Mouse (Mus musculus): ENCODE results near the gene Rpn1.

Rpn1 gene

DNA sequence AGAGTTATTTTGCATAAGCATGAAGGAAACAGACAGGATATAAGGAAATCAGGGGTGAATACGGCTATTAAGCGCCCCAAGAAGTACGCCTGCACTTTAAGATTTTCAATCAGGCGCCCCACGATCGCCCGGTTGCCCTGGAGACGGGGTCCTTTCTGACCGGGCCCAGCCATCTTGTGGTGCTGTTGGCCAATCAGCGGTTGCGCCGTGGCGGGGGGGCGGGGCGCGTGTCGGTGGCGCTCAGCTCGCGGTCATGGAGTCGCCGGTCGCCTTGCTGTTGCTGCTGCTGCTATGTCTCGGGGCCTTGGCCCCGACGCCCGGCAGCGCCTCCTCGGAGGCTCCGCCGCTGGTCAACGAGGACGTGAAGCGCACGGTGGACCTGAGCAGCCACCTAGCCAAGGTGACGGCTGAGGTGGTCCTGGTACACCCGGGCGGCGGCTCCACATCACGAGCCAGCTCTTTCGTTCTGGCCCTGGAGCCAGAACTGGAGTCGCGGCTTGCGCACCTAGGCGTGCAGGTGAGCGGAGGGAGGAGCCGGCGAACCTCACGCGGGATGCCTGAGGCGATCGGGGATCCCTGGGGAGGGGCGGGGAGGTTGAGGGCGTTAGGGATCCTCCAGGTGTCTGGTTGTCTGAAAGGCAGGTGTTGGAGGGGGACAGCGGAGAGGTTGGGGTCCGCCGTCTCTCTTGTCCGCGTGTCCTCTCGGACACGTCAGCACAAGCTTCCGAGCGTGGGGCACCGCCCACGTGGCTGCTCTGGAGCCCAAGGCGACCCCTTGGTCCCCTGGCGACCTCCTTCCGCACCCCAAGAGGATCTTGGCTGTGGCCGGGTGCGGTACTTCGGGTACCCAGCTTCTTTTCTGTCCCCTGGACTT, at the start of gene Rpn1:
Gene Rpn1, plus strand, starts transcription at position 205 of the 874 bp plus-strand sequence.
- DNase-seq = peak; percentile 99

GRCm38 (mm10) chr6:88037471-88038045, 46.7 kb upstream of the Rpn1 start:
- no peak for DNase-seq

DNA sequence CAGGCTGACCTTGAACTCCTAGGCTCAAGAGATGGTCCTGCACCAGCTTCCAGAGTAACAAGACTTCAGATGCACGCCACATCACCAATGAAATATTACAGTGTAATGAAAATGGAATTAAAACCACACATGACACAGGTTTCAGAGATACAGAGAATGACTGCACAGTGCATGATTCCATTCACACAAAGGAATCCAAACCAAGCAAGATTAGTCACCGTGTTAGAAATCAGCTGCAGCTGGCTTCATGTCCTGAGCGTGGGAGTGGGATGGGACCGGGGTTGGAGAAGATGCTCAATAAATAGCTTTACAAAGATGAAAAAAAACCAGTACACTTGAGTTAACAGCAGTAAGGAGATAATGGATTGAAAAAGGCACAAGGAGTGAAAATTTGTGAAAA, 44.9 kb upstream of the Rpn1 start:
- DNase-seq = no peak

DNA sequence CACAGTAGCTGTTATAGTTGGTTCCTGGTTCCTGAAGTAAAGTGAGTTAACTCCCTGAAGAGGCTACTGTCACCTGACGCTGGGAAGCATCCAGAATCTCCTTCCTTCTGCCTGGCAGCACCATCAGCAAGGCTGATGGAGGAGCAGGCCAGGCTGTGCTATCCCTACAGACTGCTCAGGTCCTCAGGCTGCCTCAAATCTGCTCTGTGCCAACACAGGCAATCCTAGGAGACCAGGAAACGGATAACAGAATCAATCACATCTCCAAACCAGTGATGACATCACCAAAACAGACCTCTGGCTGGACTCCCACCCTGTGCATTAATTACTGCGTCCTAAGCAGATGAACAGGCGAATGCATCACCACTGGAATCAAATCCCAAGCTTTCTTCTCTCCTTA, 43.1 kb upstream of the Rpn1 start:
- no peak for DNase-seq

GRCm38 (mm10) chr6:88042336-88042735, 41.9 kb upstream of the Rpn1 start:
- DNase-seq = no peak

GRCm38 (mm10) chr6:88044234-88044576, 40.1 kb upstream of the Rpn1 start:
- no peak for DNase-seq

DNA sequence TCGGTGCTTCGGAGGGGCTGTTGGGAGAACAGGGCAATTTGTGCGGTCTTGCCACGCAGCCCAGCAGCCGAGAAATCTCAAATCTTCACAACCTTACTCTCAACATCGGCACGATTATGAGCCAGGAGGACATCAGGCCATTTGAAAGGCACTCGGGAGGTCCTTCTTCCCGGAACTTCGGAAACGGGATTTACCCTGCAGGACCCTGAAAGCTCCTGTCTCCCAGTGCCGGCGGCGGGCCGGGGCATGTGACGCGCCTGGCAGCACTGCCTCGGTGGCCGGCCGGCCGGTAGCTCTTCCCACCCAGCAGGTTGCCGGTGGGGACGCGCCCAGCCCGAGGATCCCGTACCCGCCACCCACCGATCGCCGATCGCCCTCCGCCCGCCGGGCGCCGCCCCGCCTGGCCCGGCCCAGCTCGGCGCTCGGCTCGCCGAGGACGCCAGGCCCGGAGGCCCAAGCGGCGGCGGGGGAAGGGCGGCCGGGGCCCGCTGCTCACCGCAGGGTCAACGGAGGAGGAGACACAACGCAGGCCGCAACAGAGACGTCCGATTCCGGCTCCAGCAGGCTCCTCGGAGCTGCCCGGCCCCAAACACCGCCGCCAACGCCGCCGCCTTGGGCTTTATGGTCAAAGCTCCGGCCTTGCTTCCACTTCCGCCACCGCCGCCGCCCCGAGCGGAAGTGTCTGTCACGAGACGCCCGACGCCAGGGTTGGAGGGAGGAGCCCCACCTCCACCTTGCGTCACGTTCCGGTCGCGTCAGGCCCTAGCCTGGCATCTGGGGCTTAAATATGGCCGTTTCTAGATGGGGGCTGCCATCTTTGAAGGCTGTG, 39.5 kb upstream of the Rpn1 start, which contains the start of gene Rab7:
Gene Rab7, minus strand, starts transcription at position 694 of the 829 bp plus-strand sequence.
- peak; percentile 93 for DNase-seq

- DNase-seq = no peak
These were observed 38.9 kb upstream of the Rpn1 start for GRCm38 (mm10) chr6:88045406-88045766.

DNA sequence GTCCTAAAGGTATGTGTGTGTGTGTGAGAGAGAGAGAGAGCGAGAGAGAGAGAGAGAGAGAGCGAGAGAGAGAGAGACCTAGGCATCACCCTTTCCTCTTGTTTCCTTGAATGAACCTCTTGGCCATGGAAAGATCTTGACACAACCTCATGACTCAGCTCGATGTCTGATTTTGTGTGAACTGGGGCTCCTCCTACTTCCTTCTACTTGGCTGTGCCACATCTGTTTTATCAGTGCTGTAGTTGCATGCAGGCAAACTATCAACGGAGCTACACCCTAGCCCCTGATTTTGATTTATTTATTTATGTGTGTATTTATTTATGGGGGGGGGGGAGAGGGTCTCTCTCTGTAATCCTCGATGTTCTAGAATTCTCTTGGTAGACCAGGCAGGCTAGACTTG, 36.4 kb upstream of the Rpn1 start:
- DNase-seq = no peak

DNA sequence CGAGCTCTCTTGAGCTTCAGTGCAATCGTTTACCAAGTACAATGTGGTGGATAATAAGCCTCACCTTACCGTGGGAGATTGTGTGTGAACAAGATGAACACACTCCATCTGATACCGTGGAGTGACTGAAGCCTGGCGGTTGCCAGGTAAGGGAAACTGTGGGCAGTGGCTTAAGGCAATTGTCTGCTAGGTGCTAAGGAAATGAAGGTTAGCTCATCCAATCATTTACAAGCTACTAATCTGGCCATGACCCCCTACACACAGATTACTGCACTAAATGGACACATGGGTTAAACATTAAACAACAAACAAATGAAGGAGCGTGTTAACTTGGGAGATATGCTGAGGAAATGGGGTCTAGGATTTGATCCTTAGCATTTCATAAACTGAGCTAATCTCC, 35.3 kb upstream of the Rpn1 start:
- DNase-seq = no peak

DNA sequence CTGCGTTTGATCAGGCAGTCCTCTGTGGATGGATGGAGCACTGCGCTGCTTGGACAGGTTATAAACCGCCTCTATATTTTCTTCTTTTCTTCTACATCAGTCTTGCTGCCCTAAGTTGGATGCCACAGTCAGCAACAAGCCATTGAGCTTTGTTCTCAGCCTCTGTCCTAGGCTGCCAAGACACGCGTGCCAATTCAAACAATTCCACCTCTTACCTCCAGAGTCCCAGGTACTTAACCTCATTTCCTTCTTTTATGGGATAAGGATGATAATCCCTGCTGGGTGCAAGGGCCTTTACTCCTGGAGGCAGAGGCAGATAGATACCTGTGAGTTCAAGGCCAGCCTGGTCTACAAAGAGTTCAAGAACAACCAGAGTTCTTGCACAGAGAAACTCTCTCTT, 33.1 kb upstream of the Rpn1 start:
- no peak for DNase-seq

- DNase-seq = no peak
These were observed 30.8 kb upstream of the Rpn1 start for GRCm38 (mm10) chr6:88053228-88054080.

- no peak for DNase-seq
These were observed 30.0 kb upstream of the Rpn1 start for GRCm38 (mm10) chr6:88054081-88054835.

GRCm38 (mm10) chr6:88055663-88056062, 28.6 kb upstream of the Rpn1 start:
- DNase-seq = no peak

DNA sequence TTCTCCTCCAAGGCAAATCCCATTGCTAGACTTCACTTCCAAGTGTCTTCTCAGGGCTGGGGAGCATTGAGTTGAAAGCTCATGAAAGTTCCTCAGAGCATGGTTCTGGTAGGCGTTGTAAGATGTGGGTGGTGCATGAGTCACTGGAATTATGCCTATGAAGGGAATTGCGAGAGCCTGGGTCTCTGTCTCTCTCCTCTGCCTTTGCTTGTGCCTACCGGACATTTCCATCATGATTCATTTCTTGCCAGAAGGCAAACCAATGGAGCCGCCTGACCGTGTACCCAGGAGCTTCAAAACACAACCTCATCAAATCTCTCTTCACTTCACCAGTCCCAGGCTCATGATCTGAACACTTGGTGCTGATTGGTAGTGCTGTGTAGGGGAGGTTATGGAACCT, 27.4 kb upstream of the Rpn1 start:
- no peak for DNase-seq

GRCm38 (mm10) chr6:88059903-88060302, 24.4 kb upstream of the Rpn1 start:
- DNase-seq = no peak

- no peak for DNase-seq
These were observed 23.7 kb upstream of the Rpn1 start for GRCm38 (mm10) chr6:88060602-88061001.

DNA sequence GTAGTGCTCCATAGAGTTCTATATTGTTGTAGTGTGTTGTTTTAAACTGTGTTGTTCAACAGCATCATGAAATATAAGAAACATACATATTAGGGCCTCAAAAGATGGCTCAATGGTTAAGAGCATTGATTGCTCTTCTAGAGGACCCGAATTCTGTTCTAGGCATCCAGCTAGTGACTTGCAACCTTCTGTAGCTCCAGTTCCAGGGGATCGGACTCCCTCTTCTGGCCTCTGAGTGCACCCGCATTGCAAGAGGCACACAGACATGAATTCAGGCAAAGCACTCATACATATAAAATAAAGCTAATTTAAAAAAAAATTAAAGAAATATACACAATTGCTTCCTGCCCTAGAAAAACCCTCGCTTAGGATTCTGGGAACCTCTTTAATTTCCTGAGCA, 22.9 kb upstream of the Rpn1 start:
- no peak for DNase-seq

DNA sequence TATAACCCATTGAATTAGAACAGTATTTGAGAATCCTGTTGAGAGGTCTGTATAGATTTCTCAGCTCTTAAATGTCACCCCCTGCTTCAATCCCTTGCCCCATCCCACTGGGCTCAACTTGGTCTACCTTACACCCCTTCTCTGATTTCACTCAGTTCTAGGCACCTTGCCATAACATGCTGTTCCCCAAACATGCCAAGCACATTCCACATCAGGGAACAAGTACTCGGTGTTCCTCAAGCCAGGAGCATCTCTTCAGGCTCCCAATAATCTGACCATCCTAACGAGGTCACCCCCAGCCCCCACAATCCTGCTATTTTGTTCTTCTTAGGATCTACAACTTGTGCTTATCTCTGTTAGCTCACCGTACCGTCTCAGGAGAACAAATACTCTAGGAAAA, 21.9 kb upstream of the Rpn1 start:
- DNase-seq = no peak

GRCm38 (mm10) chr6:88064072-88064642, 20.1 kb upstream of the Rpn1 start:
- DNase-seq = no peak

- peak; percentile 7 for DNase-seq
These were observed 19.2 kb upstream of the Rpn1 start for GRCm38 (mm10) chr6:88065116-88065515.

- no peak for DNase-seq
These were observed 18.3 kb upstream of the Rpn1 start for GRCm38 (mm10) chr6:88065968-88066367.

Data from right cerebral cortex, postnatal 4 days (tissue).